Mouse (Mus musculus) E14TG2a.4 (cell line): ENCODE data around the gene Inpp5e.
"Not testable (repeated sequence)": the region's sequence is repeated elsewhere in the genome, so short reads cannot be mapped to it uniquely, and the experiment has no call there.

Experiments used
- H3K27me3 ChIP-seq: 2 replicates; pipeline ENCODE4 v1.6.1; 2014; ENCODE audit warnings: low read length, control low read depth; ENCODE audit not compliant: insufficient read depth
- H3K36me3 ChIP-seq: 2 replicates; pipeline ENCODE4 v1.6.1; 2014; ENCODE audit warnings: low read length, control low read depth; ENCODE audit not compliant: insufficient read depth
- H3K4me1 ChIP-seq: replicated peaks from 2 replicates; pipeline ENCODE4 v1.6.1; 2014; ENCODE audit warnings: low read depth, low read length, control low read depth
- H3K4me3 ChIP-seq: replicated peaks from 2 replicates; pipeline ENCODE4 v1.5.1; 2014; ENCODE audit warnings: mild to moderate bottlenecking, low read length
- H3K9me3 ChIP-seq: 2 replicates; pipeline ENCODE4 v1.6.1; 2014; ENCODE audit warnings: low read length, control low read depth
- CTCF ChIP-seq: conservative IDR thresholded peaks from 2 replicates; pipeline ENCODE4 v1.5.1; 2014; ENCODE audit warnings: low read length
- NANOG ChIP-seq: IDR thresholded peaks from 2 replicates; pipeline ENCODE4 v1.6.1; 2014; ENCODE audit warnings: borderline replicate concordance, low read length, mixed read lengths
- POU5F1 ChIP-seq: IDR thresholded peaks from 2 replicates; pipeline ENCODE4 v1.6.1; 2014; ENCODE audit warnings: low read length, borderline replicate concordance

The Inpp5e gene

DNA sequence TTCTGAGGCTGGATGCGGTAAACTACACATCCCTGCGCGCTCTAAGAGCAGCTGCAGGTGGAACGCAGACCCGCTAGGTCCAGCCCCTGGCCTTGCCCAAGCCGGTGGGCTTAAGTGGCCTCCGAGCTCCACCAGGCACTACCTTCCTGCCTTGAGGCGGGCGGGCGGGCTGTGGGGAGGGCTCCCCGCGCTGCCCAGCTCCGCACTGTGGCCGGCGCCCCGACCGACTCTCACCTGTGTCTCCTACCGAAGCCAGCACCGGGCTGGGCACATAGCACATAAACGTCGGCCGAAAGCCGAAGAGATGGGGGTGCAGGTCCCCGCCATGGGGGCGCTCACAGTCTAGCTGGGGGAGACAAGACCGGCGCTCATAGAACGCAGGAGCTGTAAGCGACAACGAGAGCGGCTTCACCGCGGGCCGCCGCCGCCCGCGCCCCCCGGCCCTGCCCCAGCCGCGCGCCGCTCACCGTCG is 20.3 kb downstream of the Inpp5e start:
- Histone ChIP-seq H3K27me3 (no peaks in the 10 kb centered on the region), H3K4me3 (peak overlapping the region; percentile 97), H3K4me1 (peaks cover 31% of the 10 kb centered on the region), H3K9me3 (no peaks in the 10 kb centered on the region), H3K36me3 (peaks cover 82% of the 10 kb centered on the region)
- TF ChIP-seq POU5F1, result no peak
- no peak for TF ChIP-seq NANOG
- no peak for TF ChIP-seq CTCF

DNA sequence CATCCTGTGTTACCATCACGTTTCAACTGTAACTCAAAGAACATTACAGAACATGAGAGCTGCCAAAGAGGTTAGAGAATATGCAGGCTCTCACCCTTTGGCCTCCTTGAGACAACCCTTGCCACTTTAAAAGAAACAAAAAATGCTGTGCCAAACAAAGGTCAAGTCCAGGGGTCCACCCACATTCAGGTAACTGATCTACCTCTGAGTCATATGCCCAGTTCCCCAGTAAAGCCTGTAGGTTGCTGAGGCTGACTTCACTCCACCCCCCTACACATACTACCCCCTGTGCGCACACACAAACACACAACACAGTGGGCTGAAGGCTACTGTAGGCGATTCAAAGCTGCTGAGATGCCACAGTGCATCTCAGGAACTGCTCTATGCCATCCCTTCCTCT is 21.3 kb downstream of the Inpp5e start:
- H3K36me3 ChIP-seq, result peaks cover 82% of the 10 kb centered on the region
- peaks cover 31% of the 10 kb centered on the region for H3K4me1 ChIP-seq
- H3K27me3 ChIP-seq, result no peaks in the 10 kb centered on the region
- no peaks in the 10 kb centered on the region for H3K9me3 ChIP-seq
- peak overlapping the region; percentile 97 for H3K4me3 ChIP-seq
- TF ChIP-seq NANOG (no peak), POU5F1 (no peak), CTCF (no peak)

DNA sequence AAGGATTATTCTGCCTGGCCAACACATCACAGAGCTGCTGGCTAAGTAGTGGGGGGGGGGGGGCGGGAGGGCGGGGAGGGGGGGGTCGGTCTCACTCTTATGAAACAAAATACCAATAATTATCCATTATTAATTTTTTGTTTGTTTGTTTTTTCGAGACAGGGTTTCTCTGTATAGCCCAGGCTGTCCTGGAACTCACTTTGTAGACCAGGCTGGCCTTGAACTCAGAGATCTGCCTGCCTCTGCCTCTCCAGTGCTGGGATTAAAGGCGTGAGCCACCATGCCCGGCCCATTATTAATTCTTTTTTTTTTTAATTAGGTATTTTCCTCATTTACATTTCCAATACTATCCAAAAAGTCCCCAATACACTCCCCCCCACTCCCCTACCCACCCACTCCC is 28.1 kb downstream of the Inpp5e start:
- H3K27me3 ChIP-seq, H3K9me3 ChIP-seq: not testable (repeated sequence)
- peaks cover 18% of the 10 kb centered on the region for H3K4me1 ChIP-seq
- H3K36me3 ChIP-seq, result peaks cover 74% of the 10 kb centered on the region
- peak overlapping the region; percentile 99 for H3K4me3 ChIP-seq

DNA sequence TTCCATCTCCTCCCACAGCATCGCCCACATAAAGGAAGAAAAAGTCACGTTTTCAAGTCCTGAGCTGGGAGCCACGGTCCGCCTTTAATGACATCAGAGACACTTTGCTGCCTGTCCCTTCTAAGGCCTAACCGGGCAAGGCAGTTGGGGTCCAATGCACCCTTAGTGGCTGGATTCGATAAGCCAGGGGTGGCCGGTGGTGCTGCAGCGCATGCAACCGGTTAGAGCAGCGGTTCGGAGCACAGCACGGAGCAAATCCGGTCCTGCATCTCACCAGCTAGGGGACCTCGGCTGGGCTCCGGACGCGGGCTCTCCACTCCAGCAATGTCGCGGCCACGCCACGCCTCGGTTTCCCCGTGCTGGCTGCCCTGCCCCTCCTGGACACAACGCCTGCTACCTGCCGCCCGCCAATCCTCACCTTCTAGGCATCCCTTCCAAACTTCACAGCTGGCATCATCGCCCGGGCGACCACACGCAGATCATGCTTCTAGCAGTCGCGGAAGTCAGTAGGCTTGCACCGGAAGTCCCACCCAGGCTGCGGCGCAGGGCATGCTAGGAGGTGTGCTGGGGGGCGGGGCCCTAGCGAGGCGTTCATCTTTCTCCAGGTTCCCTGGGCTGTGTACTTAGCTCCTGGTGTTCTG is 28.8 kb downstream of the Inpp5e start, which contains the start of gene Snapc4:
TSS of gene Snapc4 (minus strand) at position 523 of the 641 bp plus-strand sequence.
- Histone ChIP-seq H3K4me3 (peak within 1 kb of the TSS; percentile 99), H3K4me1 (peaks cover 18% of the 10 kb centered on the region), H3K27me3 (no peaks in the 10 kb centered on the region), H3K9me3 (no peaks in the 10 kb centered on the region), H3K36me3 (peaks cover 74% of the 10 kb centered on the region)
- TF ChIP-seq CTCF (no peak), NANOG (no peak), POU5F1 (no peak)

DNA sequence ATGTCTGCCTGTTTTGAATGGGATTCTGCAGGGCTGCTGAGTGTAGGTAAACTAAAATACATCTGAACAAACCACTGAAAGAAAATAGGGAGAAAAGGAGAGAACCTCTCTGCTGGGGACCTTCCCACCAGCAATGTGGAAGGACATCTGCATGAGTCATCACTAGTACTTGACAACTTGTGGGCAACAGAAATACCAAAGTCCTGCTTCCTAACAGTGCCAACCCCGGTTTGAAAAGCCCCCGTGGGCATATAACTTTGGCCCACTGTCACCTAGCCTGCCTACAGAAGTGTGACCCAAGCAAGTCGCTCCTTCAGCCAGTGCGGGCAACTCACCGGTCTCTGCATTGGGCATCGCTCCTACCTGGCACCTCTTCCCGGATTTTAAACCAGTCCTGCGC is 36.6 kb downstream of the Inpp5e start:
- Histone ChIP-seq H3K9me3 (no peaks in the 10 kb centered on the region), H3K27me3 (no peaks in the 10 kb centered on the region), H3K4me3 (no peak overlapping the region), H3K4me1 (no peaks in the 10 kb centered on the region), H3K36me3 (peaks cover 100% of the 10 kb centered on the region)
- TF ChIP-seq NANOG (no peak), CTCF (no peak), POU5F1 (no peak)

DNA sequence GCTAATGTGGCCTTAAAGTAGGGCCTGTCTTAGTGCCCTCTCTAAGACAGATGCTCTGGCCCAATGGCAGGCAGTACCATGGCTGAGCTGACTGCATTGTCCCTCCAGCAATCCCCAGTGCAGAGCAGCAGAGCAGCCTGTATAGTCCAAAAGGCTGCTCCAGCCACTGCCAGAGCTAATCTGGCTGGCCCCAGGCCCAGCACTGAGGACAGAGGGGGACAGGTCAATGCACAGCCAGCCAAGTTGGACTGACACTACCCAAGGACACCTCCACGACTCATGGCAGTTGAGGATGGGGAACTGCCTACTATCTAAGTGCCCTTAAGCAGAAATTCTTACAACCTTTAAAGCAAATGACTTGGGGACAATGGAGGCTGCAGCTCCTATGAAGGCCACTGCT is 40.4 kb downstream of the Inpp5e start:
- no peaks in the 10 kb centered on the region for H3K27me3 ChIP-seq
- H3K36me3 ChIP-seq, result peaks cover 100% of the 10 kb centered on the region
- TF ChIP-seq POU5F1 (no peak), NANOG (no peak), CTCF (no peak)
- H3K9me3 ChIP-seq, result no peaks in the 10 kb centered on the region
- H3K4me1 ChIP-seq, result 0 out of 2 replicates have a peak, but pooled peaks cover 4% of the 10 kb centered on the region
- H3K4me3 ChIP-seq, result no peak overlapping the region

DNA sequence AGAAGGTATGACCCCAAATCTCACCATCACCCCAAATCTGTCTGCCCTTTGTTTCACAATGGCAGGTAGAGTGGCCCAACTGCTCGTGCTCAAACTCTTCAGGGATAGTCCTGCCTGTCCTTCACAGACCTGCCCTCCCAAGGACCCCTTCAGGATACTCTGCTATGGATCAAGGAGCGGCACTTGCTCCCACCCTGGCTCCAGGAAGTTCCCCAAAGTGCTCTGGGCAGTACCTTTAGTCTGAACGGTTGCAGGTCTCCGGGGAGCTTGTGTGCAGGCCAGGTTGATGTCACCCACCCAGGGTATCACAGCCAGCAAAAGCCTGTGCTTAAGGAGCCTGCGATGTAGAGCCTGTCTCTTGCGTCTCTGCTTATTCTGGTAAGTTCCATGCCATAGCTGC is 41.1 kb downstream of the Inpp5e start:
- Histone ChIP-seq H3K27me3 (no peaks in the 10 kb centered on the region), H3K36me3 (peaks cover 100% of the 10 kb centered on the region), H3K4me1 (0 out of 2 replicates have a peak, but pooled peaks cover 4% of the 10 kb centered on the region), H3K9me3 (no peaks in the 10 kb centered on the region), H3K4me3 (no peak overlapping the region)
- TF ChIP-seq NANOG (no peak), CTCF (no peak), POU5F1 (no peak)

DNA sequence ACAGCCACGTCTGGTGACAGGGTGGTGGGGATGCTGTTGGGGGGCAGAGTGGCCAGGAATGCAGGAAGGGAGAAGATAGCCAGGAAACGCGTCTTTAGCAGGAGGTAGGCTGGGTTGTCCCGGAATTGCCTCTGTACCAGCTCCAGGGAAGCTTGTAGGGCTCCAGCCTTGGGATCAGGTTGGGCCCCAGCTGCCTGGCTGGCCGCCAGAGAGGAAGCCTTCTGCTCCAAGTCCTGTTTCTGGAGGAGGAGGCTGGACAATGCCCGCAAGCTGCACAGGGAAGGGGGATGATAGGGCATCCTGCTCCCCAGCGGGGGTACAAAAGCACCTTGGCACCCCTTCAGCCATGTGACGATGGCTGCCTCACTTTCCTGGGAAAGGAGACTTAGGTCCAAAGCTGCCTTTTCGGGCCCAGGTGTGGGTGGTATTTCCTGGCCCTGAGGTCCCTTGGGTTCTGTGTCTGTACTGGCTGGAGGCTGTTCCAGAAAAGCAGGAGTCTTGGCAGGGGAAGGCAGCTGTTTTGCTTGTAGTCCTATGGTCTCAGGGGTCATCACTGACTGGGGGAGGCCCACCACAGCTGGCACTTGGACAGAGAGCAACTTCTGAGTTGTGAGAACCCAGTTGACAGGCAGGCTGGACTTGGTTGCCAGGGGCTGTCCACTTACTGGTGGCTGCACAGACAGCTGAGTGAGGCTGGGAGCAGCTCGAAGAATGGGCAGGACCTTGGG is 44.1 kb downstream of the Inpp5e start:
- Histone ChIP-seq H3K4me3 (no peak overlapping the region), H3K36me3 (peaks cover 87% of the 10 kb centered on the region), H3K4me1 (peaks cover 14% of the 10 kb centered on the region; the same call in 1 of the 2 replicates), H3K27me3 (no peaks in the 10 kb centered on the region), H3K9me3 (no peaks in the 10 kb centered on the region)
- TF ChIP-seq NANOG, result no peak
- TF ChIP-seq CTCF, result no peak
- no peak for TF ChIP-seq POU5F1

DNA sequence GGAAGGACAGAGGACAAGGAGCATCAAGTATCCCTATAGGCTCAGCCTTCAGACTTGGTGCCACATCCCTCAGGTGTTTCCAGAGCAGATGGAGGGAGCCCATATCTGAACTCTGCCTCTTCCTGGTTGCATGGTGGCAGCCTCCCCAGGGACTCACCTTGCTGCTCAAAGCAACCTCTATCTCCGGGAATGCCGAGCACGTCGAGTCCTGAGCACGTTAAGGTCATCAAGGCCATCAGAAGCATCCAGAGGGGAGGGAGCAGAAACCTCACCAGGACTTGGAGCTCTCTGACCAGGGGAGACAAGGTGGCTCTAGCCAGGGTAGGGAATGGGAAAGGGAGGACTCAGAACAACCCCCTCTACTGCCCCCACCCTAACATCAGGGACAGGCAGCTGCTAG is 45.5 kb downstream of the Inpp5e start:
- peaks cover 73% of the 10 kb centered on the region for H3K36me3 ChIP-seq
- H3K27me3 ChIP-seq, result peaks cover 3% of the 10 kb centered on the region; the same call in 1 of the 2 replicates
- peaks cover 14% of the 10 kb centered on the region; the same call in 1 of the 2 replicates for H3K4me1 ChIP-seq
- H3K9me3 ChIP-seq, result no peaks in the 10 kb centered on the region
- H3K4me3 ChIP-seq, result no peak overlapping the region
- no peak for TF ChIP-seq POU5F1
- TF ChIP-seq CTCF, result no peak
- TF ChIP-seq NANOG, result no peak
